Mouse (Mus musculus) lung, postnatal 0 days (tissue): ENCODE results near the gene Ywhag.

ENCODE experiments used
- CTCF ChIP-seq: IDR thresholded peaks from 2 replicates; pipeline ENCODE4 v1.5.1; 2016; ENCODE audit warnings: antibody characterized with exemption, mild to moderate bottlenecking
- EP300 ChIP-seq: IDR thresholded peaks from 2 replicates; pipeline ENCODE4 v1.6.1; 2016; ENCODE audit warnings: antibody characterized with exemption, mild to moderate bottlenecking, control low read depth

GRCm38 (mm10) chr5:135933222-135933899 lies 1.1 kb downstream of the Ywhag start:
- TF ChIP-seq EP300 (no peak), CTCF (no peak)
